Comparison of ENCODE assay signal across 8 mouse cellular contexts in the genomic region with DNA sequence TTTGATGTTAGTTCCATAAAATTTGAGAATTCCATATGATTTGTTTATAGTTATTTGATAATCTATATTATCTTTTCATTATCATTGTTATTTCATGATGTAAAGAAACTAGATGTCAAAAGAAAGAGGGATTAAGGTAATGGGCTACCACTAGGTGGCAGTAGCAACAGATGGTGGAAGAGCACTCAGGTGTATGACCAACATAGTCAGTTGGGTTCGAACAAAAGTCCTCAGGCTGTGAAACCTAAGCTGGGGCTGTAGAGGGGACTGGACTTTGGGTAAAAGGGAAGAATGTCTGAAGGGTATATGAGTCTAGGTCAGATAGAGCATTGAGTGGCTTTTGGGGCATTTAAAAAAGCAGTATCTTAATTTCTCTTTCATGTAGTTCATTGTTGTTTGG.
DNase-seq lines count a peak whose midpoint lies in the region; ATAC-seq lines count a peak whose summit lies in the region.

No protein-coding gene starts in this region.

- no peaks in the 10 kb centered on the region for H3K9me3 ChIP-seq in kidney, embryonic 15.5 days (replicated peaks)

- H3K4me1 ChIP-seq in kidney, embryonic 15.5 days = no peaks in the 10 kb centered on the region

- WGBS in kidney, embryonic 15.5 days = 30% methylated on average over 1 of the region's 1 CpGs

- no peak for ATAC-seq in kidney, embryonic 15.5 days (replicated peaks; ENCODE audit: low FRiP score)

- H3K27me3 ChIP-seq in kidney, embryonic 15.5 days = no peaks in the 10 kb centered on the region
- no peaks in the 10 kb centered on the region for H3K27me3 ChIP-seq in splenic B cell, adult 2 months (ENCODE audit: control insufficient read depth, insufficient read depth, low read length, poor library complexity, severe bottlenecking)

- H3K9ac ChIP-seq in kidney, embryonic 15.5 days = no peak overlapping the region

- H3K36me3 ChIP-seq in kidney, embryonic 15.5 days = no peaks in the 10 kb centered on the region
- no peaks in the 10 kb centered on the region for H3K36me3 ChIP-seq in splenic B cell, adult 2 months (ENCODE audit: control insufficient read depth, insufficient read depth, low read length, poor library complexity, severe bottlenecking)

- H3K27ac ChIP-seq in kidney, embryonic 15.5 days = no peak overlapping the region

- DNase-seq in adrenal gland, adult (ENCODE audit: inconsistent age in 2 of 2, low spot score in 1 of 2) = peak; percentile 7 to 74
- DNase-seq in adrenal gland, adult 8-10 months = no peak
- peak; percentile 37 for DNase-seq in kidney, postnatal 10 days
- DNase-seq in 3T3-L1 (ENCODE audit: low read depth, low spot score) = peak; percentile 48
- DNase-seq in c-Kit-positive CD71-negative TER-119-negative erythroid progenitor cells, embryonic 14.5 days (ENCODE audit: low read depth) = peak; percentile 8
- DNase-seq in kidney, postnatal 36 days = peak; percentile 24 to 48
- peak; percentile 67 for DNase-seq in splenic B cell, adult 2 months (ENCODE audit: low read depth, low spot score)

- no peak overlapping the region for H3K4me2 ChIP-seq in kidney, embryonic 15.5 days

- no peak overlapping the region for H3K4me3 ChIP-seq in kidney, embryonic 15.5 days (replicated peaks)
